Mouse (Mus musculus): ENCODE results near the gene Eddm3b.

The Eddm3b gene

DNA sequence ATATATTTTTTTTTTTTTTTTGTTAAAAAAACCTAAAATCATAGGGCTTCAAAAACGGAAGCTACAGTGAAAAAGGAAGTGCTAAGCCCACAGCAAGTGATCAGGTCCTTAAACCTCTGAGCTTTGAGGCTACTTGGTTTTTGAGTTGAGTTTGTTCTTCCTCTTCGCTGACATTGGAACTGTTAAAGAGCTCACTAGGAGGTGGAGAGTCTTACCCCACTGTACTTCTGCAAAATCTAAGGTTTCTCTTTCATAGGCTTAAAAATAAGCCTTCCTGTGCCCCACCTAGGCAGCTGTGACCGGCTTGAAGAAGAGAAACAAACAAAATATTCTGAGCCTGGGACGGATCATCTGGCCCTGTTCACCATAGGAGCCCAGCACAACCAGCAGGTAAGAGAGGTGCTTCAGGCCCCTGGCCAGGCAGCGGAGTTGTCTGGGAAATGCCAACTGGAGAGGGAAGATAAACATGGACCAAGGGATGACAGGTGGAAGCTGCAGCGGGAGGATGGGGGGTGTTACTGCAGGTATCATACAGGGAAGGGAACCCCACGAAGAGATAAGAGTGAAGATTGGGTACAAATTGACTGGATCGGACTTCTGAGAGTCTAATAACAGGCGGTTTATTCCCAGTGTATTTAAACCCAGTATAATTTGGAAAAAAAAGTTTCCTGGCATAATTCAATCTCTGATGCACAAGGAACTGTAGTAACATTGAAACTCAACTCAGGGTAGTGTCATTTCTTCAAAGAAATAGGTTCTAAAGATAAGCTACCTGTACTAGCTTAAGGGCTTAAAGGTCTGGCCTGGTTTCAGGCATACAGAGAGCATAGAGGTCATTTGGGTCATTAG lies 14.8 kb downstream of the Eddm3b start:
- in situ Hi-C loops (cut with MboI; ENCODE audit: unreplicated experiment in 2 of 2): no loop called here

DNA sequence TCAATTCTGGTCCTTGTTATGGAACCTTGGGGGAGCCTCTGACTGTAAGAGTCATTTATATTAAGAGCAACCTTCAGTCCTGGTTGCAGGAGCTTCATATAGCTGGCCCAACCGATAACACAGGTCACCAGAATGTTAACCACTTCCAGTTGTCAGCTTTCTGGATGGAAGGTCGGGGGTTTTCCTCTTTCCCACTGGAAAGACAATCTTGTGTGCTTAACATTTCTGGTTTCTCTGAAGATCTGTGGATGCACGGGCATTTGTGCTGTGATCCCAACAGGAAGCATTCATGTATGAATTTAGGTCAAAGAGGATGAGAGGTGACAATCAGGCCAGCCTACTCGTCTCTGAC lies 15.4 kb downstream of the Eddm3b start:
- in situ Hi-C loops (cut with MboI; ENCODE audit: unreplicated experiment in 2 of 2): no loop called here

DNA sequence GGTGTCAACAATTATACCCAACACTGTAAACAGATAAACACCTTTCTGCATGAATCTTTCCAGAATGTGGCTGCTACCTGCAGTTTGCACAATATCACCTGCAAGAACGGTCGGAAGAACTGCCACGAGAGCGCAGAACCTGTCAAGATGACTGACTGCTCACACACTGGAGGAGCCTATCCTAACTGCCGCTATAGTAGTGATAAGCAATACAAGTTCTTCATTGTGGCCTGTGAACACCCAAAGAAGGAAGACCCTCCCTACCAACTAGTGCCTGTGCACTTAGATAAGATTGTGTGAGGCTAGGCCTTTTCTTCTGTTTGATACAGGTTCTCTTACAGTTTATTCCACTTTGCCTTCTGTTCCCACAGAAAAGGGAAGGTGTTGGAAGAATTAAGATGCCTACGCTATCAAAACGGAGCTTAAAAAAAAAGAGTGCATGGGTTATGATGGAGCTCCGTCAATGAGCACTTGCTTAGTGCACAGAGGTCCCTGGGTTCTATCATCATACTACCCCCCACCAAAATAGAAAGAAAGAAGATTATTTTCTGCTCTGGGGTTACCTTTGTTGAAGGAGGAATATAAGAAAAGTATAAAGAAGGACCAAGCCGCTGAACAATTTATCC lies 16.2 kb downstream of the Eddm3b start:
- in situ Hi-C loops (cut with MboI; ENCODE audit: unreplicated experiment in 2 of 2): no loop called here

DNA sequence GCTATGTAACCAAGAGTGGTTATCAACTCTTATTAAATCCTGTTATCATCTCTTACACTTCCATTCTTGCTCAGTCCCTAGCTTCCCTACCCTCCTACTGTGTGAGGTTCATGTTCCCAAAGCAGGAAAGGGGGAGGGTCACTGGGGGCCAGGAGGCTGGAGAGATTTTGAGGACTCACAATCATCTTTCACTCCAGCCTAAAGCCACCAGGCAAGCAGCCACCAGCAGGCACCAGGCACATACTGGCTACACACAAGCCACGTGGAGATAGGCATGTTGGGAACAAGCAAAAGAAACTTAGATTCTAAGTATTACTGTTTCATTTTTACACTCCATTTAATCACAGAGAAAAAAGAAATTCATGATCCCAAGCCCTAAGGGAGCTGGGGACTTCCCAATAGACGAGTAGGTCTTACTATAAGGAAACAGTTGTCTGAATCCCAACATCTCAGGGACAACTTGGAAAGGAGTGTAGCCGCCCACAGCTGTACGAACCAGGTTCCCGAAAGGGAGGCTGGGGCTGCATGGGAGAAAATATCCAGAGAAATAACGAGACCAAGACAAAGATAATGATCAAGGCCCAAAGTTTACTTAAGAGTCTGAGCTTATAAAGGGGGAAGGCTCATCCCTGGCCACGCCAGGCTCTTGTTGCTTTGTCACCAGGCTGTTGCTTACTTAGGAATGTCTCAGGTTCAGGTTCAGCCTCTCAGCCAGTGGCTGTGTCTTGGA lies 17.0 kb downstream of the Eddm3b start:
- in situ Hi-C loops (cut with MboI; ENCODE audit: unreplicated experiment in 2 of 2): no loop called here

DNA sequence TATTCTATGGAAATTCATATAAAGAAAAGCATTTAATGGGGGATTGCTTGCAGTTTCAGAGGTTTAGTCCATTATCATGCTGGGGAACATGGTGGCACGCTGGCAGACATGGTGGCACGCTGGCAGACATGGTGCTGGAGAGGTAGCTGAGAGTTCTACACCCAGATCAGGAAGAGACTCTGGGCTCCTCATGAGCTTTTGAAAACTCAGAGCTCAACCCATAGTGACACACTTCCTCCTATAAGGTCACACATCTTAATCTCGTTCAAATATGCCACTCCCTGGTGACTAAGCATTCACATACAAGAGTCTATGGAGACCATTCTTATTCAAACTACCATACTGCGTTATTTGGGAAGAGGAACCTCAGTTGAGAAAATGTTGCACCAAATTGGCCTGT lies 18.1 kb downstream of the Eddm3b start:
- in situ Hi-C loops (cut with MboI; ENCODE audit: unreplicated experiment in 2 of 2): no loop called here

- in situ Hi-C loops (cut with MboI; ENCODE audit: unreplicated experiment in 2 of 2): no loop called here
These were observed 26.1 kb downstream of the Eddm3b start for GRCm38 (mm10) chr14:51140342-51140741.

DNA sequence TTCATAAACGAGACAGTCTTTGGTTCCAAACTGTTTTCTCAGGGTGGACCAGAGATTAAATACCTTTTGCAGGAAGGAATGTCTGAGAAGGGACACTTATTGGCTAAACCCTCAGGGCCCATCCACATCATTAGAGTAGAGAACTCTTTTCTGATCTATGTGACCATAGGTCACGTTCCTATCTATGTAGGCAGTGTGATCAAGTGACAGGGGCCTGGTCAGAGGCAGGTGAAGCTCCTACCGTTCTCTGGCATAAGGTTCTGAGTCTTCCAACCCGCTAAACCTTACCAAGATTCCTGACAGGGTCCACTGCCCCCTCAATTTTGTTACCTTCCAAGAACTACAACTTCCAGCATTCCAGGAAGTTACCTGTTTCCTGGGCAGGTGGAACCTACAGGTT lies 27.9 kb downstream of the Eddm3b start:
- in situ Hi-C loops (cut with MboI; ENCODE audit: unreplicated experiment in 2 of 2): no loop called here

- in situ Hi-C loops (cut with MboI; ENCODE audit: unreplicated experiment in 2 of 2): no loop called here
These were observed 28.3 kb downstream of the Eddm3b start for GRCm38 (mm10) chr14:51142568-51142967.

- in situ Hi-C loops (cut with MboI; ENCODE audit: unreplicated experiment in 2 of 2): no loop called here
These were observed 29.1 kb downstream of the Eddm3b start for GRCm38 (mm10) chr14:51143287-51143686.

GRCm38 (mm10) chr14:51143937-51144336 lies 29.7 kb downstream of the Eddm3b start:
- in situ Hi-C loops (cut with MboI; ENCODE audit: unreplicated experiment in 2 of 2): no loop called here

DNA sequence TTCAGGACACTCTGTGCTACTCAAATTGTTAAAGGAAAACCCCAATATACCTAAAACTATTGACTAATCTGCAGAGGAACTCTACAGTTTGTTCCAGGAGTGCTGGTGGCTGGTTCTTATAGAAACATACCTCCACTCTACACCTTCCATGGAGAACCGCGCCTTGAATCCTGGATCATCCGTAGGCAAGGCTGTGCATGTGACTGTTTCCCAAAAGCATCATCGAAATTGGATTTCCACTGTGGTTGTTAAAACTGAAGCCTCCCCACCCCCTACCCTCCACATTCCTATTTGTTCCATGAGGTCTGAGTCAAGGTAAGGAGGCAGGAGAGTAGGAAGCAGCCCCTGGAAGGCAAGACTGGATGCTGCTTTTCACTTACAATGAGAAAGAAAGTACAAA lies 30.2 kb downstream of the Eddm3b start:
- in situ Hi-C loops (cut with MboI; ENCODE audit: unreplicated experiment in 2 of 2): no loop called here

GRCm38 (mm10) chr14:51145521-51145920 lies 31.3 kb downstream of the Eddm3b start:
- in situ Hi-C loops (cut with MboI; ENCODE audit: unreplicated experiment in 2 of 2): no loop called here

GRCm38 (mm10) chr14:51146685-51147084 lies 32.5 kb downstream of the Eddm3b start, which contains the start of gene Rnase1:
Rnase1 (minus strand) TSS chr14:51146785.
- in situ Hi-C loops (cut with MboI; ENCODE audit: unreplicated experiment in 2 of 2): no loop called here

- in situ Hi-C loops (cut with MboI; ENCODE audit: unreplicated experiment in 2 of 2): no loop called here
These were observed 33.8 kb downstream of the Eddm3b start for GRCm38 (mm10) chr14:51148006-51148405.

- in situ Hi-C loops (cut with MboI; ENCODE audit: unreplicated experiment in 2 of 2): no loop called here
These were observed 34.9 kb downstream of the Eddm3b start for GRCm38 (mm10) chr14:51149164-51149563.

GRCm38 (mm10) chr14:51150206-51150831 lies 36.1 kb downstream of the Eddm3b start:
- in situ Hi-C loops (cut with MboI; ENCODE audit: unreplicated experiment in 2 of 2): no loop called here

GRCm38 (mm10) chr14:51152249-51152870 lies 38.1 kb downstream of the Eddm3b start:
- in situ Hi-C loops (cut with MboI; ENCODE audit: unreplicated experiment in 2 of 2): no loop called here

DNA sequence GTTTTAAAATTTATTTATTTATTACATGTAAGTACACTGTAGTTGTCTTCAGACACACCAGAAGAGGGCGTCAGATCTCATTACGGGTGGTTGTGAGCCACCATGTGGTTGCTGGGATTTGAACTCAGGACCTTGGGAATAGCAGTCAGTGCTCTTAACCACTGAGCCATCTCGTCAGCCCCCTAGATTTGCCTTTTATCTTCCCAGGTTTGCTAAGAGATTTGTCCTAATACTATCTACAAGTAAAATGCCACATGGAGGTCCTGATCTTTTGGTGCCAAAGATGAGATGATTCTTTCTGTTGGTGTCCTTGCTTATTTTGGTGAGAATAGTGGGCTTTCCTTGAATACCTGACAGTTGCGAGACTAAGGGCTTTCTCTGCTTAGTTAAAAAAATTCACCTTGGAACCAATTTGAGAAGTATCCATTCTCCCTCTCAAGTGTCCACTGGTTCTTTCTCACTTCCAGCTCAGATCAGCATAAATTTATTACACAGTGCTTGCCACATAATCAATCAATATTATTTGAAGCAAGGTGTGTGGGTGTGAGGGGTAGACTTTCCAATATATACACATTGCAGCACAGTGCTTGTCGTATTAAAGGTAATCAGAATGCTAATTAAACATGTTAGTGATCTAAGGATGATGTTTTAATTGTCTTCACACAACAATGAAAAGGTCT lies 42.0 kb downstream of the Eddm3b start:
- in situ Hi-C loops (cut with MboI; ENCODE audit: unreplicated experiment in 2 of 2): no loop called here

DNA sequence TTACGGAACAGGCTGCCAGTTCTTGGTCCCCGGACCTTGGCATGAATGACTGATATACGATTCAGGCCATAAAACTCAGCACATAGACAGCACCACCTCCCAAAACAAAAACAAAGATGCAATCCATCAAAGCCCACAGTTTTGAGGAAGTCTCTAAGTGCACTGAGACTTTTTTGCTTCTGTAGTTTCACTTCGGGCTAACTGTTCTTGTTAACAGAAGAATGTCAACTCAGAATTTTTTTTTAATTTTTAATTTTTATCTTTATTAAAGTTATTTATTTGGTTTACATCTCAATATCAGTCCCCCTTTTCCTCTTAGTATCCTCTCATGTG lies 42.5 kb downstream of the Eddm3b start:
- in situ Hi-C loops (cut with MboI; ENCODE audit: unreplicated experiment in 2 of 2): no loop called here

DNA sequence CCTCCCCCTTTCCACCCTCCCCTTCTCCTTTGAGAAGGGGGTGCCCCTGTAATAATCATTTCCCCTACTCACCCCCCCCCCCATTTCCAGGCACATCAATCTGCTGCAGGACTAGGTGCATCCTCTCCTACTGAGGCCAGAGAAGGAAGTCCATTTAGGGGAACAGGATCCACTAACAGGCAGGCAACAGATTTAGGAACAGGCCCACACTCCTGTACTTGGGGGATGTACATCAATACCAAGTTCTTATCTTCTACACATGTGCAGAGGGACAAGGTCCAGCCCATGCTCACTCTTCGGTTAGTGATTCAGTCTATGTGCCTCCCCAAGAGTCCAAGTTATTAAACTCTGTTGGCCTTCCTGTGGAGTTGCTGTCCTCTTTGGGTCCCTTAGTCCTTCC lies 42.8 kb downstream of the Eddm3b start:
- in situ Hi-C loops (cut with MboI; ENCODE audit: unreplicated experiment in 2 of 2): no loop called here

Measured in v-Abl transformed pro-B cells (cell line).